Mouse (Mus musculus): ENCODE measurements around the gene Ctf2. TPM values are rescaled to one million over a fixed set of nuclear protein-coding genes. Genes with fewer than 3 reads are reported as not detected.

Gene Ctf2
- total RNA-seq, 1 experiment from 2014 or later, result not detected

- ATAC-seq (replicated peaks; ENCODE audit: low read depth, poor library complexity, severe bottlenecking), result no peak
Observed at GRCm38 (mm10) chr7:127689626-127690280, 42.2 kb downstream of the Ctf2 start.

GRCm38 (mm10) chr7:127688935-127689334 lies 43.0 kb downstream of the Ctf2 start:
- no peak for ATAC-seq (replicated peaks; ENCODE audit: low read depth, poor library complexity, severe bottlenecking)

GRCm38 (mm10) chr7:127686740-127687449 lies 45.1 kb downstream of the Ctf2 start:
- ATAC-seq (replicated peaks; ENCODE audit: low read depth, poor library complexity, severe bottlenecking), result no peak

- ATAC-seq (replicated peaks; ENCODE audit: low read depth, poor library complexity, severe bottlenecking), result no peak
Observed at GRCm38 (mm10) chr7:127685304-127686018, 46.5 kb downstream of the Ctf2 start.

- no peak; the same call in 1 of the 2 replicates for ATAC-seq (replicated peaks; ENCODE audit: low read depth, poor library complexity, severe bottlenecking)
Observed at GRCm38 (mm10) chr7:127681888-127682553, 49.9 kb downstream of the Ctf2 start.

- no peak for ATAC-seq (replicated peaks; ENCODE audit: low read depth, poor library complexity, severe bottlenecking)
Observed at GRCm38 (mm10) chr7:127680541-127680940, 51.4 kb downstream of the Ctf2 start.

GRCm38 (mm10) chr7:127678811-127679210 lies 53.2 kb downstream of the Ctf2 start:
- no peak for ATAC-seq (replicated peaks; ENCODE audit: low read depth, poor library complexity, severe bottlenecking)

GRCm38 (mm10) chr7:127677609-127678008 lies 54.4 kb downstream of the Ctf2 start:
- no peak for ATAC-seq (replicated peaks; ENCODE audit: low read depth, poor library complexity, severe bottlenecking)

GRCm38 (mm10) chr7:127677077-127677476 lies 54.9 kb downstream of the Ctf2 start:
- peak; percentile 64; the same call in 1 of the 2 replicates for ATAC-seq (replicated peaks; ENCODE audit: low read depth, poor library complexity, severe bottlenecking)

GRCm38 (mm10) chr7:127675391-127675811 lies 56.6 kb downstream of the Ctf2 start:
- no peak for ATAC-seq (replicated peaks; ENCODE audit: low read depth, poor library complexity, severe bottlenecking)

- ATAC-seq (replicated peaks; ENCODE audit: low read depth, poor library complexity, severe bottlenecking), result peak; percentile 98
Observed at GRCm38 (mm10) chr7:127674977-127675376, 57.0 kb downstream of the Ctf2 start.

- no peak for ATAC-seq (replicated peaks; ENCODE audit: low read depth, poor library complexity, severe bottlenecking)
Observed at GRCm38 (mm10) chr7:127672776-127673175, 59.2 kb downstream of the Ctf2 start.

- ATAC-seq (replicated peaks; ENCODE audit: low read depth, poor library complexity, severe bottlenecking), result no peak
Observed at GRCm38 (mm10) chr7:127671880-127672774, 59.8 kb downstream of the Ctf2 start.

Other genes starting within 250 kb of the Ctf2 start
- 33.8 and 62.1 TPM in 2 replicates for gene Srcap, start 220.2 kb downstream of the Ctf2 start, total RNA-seq (2017)
- 11.2 and 11.9 TPM in 2 replicates for gene Gm42715, start 212.6 kb downstream of the Ctf2 start, total RNA-seq (2017)
- gene Tmem265, start 170.8 kb downstream of the Ctf2 start, total RNA-seq (2017), result 2.8 and 5.9 TPM in 2 replicates
- 18.3 and 31.8 TPM in 2 replicates for gene Phkg2, start 158.8 kb downstream of the Ctf2 start, total RNA-seq (2017)
- gene Ccdc189, start 143.6 kb downstream of the Ctf2 start, total RNA-seq (2017), result 0.68 and 1.1 TPM in 2 replicates
- gene Rnf40, start 143.4 kb downstream of the Ctf2 start, total RNA-seq (2017), result 55.9 and 57.4 TPM in 2 replicates
- 12.9 and 39.4 TPM in 2 replicates for gene Zfp629, start 116.4 kb downstream of the Ctf2 start, total RNA-seq (2017)
- 54.4 and 68.0 TPM in 2 replicates for gene Bcl7c, start 23.2 kb downstream of the Ctf2 start, total RNA-seq (2017)
- gene Ctf1, start 19.4 kb downstream of the Ctf2 start, total RNA-seq (2017), result 0.14 TPM in 1 of 2 replicates, not detected in the other
- 14.6 and 21.4 TPM in 2 replicates for gene Fbxl19, start 12.4 kb upstream of the Ctf2 start, total RNA-seq (2017)
- 24.5 and 40.6 TPM in 2 replicates for gene Orai3, start 37.6 kb upstream of the Ctf2 start, total RNA-seq (2017)
- gene Setd1a, start 44.5 kb upstream of the Ctf2 start, total RNA-seq (2017), result 15.1 and 16.6 TPM in 2 replicates
- 1.4 TPM in 1 of 2 replicates, not detected in the other for gene Gm49388, start 53.4 kb upstream of the Ctf2 start, total RNA-seq (2017)
- gene Hsd3b7, start 68.4 kb upstream of the Ctf2 start, total RNA-seq (2017), result 36.7 and 52.3 TPM in 2 replicates
- gene Stx4a, start 92.1 kb upstream of the Ctf2 start, total RNA-seq (2017), result 47.6 and 56.9 TPM in 2 replicates
- 0.64 TPM in 1 of 2 replicates, not detected in the other for gene Stx1b, start 92.4 kb upstream of the Ctf2 start, total RNA-seq (2017)
- gene Zfp646, start 144.1 kb upstream of the Ctf2 start, total RNA-seq (2017), result 47.1 and 50.4 TPM in 2 replicates
- gene Zfp668, start 144.7 kb upstream of the Ctf2 start, total RNA-seq (2017), result 3.2 and 10.5 TPM in 2 replicates
- 0.27 TPM in 1 of 2 replicates, not detected in the other for gene Prss53, start 158.8 kb upstream of the Ctf2 start, total RNA-seq (2017)
- gene Gm21974, start 163.3 kb upstream of the Ctf2 start, total RNA-seq (2017), result not detected in 2 replicates
- 27.6 and 34.0 TPM in 2 replicates for gene Vkorc1, start 163.5 kb upstream of the Ctf2 start, total RNA-seq (2017)
- gene Bckdk, start 171.9 kb upstream of the Ctf2 start, total RNA-seq (2017), result 40.9 and 47.1 TPM in 2 replicates
- 30.0 and 36.0 TPM in 2 replicates for gene Kat8, start 180.3 kb upstream of the Ctf2 start, total RNA-seq (2017)
- gene Prss8, start 197.9 kb upstream of the Ctf2 start, total RNA-seq (2017), result not detected in 2 replicates
- gene Prss36, start 214.6 kb upstream of the Ctf2 start, total RNA-seq (2017), result 2.4 and 4.3 TPM in 2 replicates
- gene Fus, start 235.3 kb upstream of the Ctf2 start, total RNA-seq (2017), result 79.4 and 108 TPM in 2 replicates